Mouse (Mus musculus) lung, postnatal 0 days (tissue): ENCODE data around the gene Nlrp4c. TPM values are rescaled to one million over a fixed set of nuclear protein-coding genes. Genes with fewer than 3 reads are reported as not detected.

Experiments used
- ATAC-seq: fragments of 200-750 bp; cut with Nextera tagmentation; 2 replicates; pipeline ENCODE4 v1.8.0; 2017; ENCODE audit warnings: moderate library complexity
- DNase-seq: peaks from one replicate; pipeline ENCODE4 v3.0.0-alpha.2; 2016; ENCODE audit warnings: low spot score
- H3K27ac ChIP-seq: fragments of 300-500 bp; sonication (generic); 2 replicates; pipeline ENCODE4 v1.5.1; 2014; ENCODE audit warnings: antibody characterized with exemption, mild to moderate bottlenecking, low read length, mixed read lengths
- H3K27me3 ChIP-seq: fragments of 300-500 bp; sonication (generic); replicated peaks from 2 replicates; pipeline ENCODE4 v1.6.1; 2014; ENCODE audit warnings: low read length, mixed read lengths; ENCODE audit not compliant: insufficient read depth
- H3K36me3 ChIP-seq: fragments of 300-500 bp; sonication (generic); 2 replicates; pipeline ENCODE4 v1.6.1; 2014; ENCODE audit warnings: low read length, mixed read lengths; ENCODE audit not compliant: insufficient read depth
- H3K4me1 ChIP-seq: fragments of 300-500 bp; sonication (generic); 2 replicates; pipeline ENCODE4 v1.6.1; 2014; ENCODE audit warnings: antibody characterized with exemption, low read depth, low read length, mixed read lengths; ENCODE audit not compliant: insufficient read depth
- H3K4me2 ChIP-seq: fragments of 300-500 bp; sonication (generic); replicated peaks from 2 replicates; pipeline ENCODE4 v1.6.1; 2014; ENCODE audit warnings: low read depth, mild to moderate bottlenecking, low read length, moderate library complexity, mixed read lengths
- H3K4me3 ChIP-seq: fragments of 300-500 bp; sonication (generic); 2 replicates; pipeline ENCODE4 v1.5.1; 2014; ENCODE audit warnings: low read depth, low read length
- H3K9ac ChIP-seq: fragments of 300-500 bp; sonication (generic); replicated peaks from 2 replicates; pipeline ENCODE4 v1.6.1; 2014; ENCODE audit warnings: low read depth, mild to moderate bottlenecking
- H3K9me3 ChIP-seq: fragments of 300-500 bp; sonication (generic); 2 replicates; pipeline ENCODE4 v1.6.1; 2016; ENCODE audit warnings: low read length, mixed read lengths
- CTCF ChIP-seq: IDR thresholded peaks from 2 replicates; pipeline ENCODE4 v1.5.1; 2016; ENCODE audit warnings: antibody characterized with exemption, mild to moderate bottlenecking
- EP300 ChIP-seq: IDR thresholded peaks from 2 replicates; pipeline ENCODE4 v1.6.1; 2016; ENCODE audit warnings: antibody characterized with exemption, mild to moderate bottlenecking, control low read depth
- WGBS: fragments of 180-500 bp; shearing (Covaris S2); extraction: QIAGEN DNeasy Blood & Tissue Kit; methylation state at CpG from one replicate; pipeline ENCODE4 v1.1.7; 2014; 5-methylcytosine and 5-hydroxymethylcytosine counted together
- polyA plus RNA-seq: library from polyadenylated mRNA; unstranded; fragments of >200 nt; fragmentation: Nextera tagmentation; extraction: Ambion mirVana; gene quantifications from 2 replicates; pipeline ENCODE4 v1.2.1, GENCODE M21; 2015

The Nlrp4c gene
- polyA plus RNA-seq, 1 experiment from 2014 or later, result not detected

DNA sequence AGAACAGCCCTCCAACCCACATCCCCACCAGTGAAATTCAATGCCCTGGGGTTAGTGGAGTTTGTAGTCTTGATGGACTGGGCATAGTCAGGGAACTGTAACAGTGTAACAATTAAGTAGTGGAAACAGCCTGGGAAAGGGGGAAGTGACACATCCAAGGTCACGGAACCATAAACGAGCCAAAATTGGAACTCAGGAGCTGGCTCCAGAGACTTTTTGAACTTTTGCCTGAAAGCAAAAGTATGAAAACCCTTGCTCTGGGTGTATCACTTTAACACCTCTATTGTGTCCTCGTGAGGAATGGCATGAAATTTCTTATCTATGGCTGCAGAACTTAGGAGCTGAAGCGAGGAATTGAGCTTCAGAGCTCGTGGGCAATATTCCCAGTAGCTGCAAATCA lies 109.2 kb downstream of the Nlrp4c start:
- DNase-seq (no peak), ATAC-seq (no peak)
- Histone ChIP-seq H3K36me3 (no peaks in the 10 kb centered on the region), H3K9me3 (no peaks in the 10 kb centered on the region), H3K4me1 (peaks cover 22% of the 10 kb centered on the region), H3K4me3 (no peak overlapping the region), H3K4me2 (peak overlapping the region; percentile 83), H3K27ac (peak overlapping the region; percentile 94; the same call in 1 of the 2 replicates), H3K9ac (no peak overlapping the region), H3K27me3 (no peaks in the 10 kb centered on the region)
- 50% methylated on average over 5 of the region's 5 CpGs for WGBS
- TF ChIP-seq CTCF (no peak), EP300 (no peak)

Other genes with a start within 250 kb of the Nlrp4c start
- not detected in 2 replicates for gene Vmn1r63, start 239.7 kb upstream of the Nlrp4c start, polyA plus RNA-seq
- not detected in 2 replicates for gene Vmn1r64, start 160.6 kb upstream of the Nlrp4c start, polyA plus RNA-seq
- gene Vmn1r65, start 34.2 kb upstream of the Nlrp4c start, polyA plus RNA-seq, result not detected in 2 replicates
- gene Zfp787, start 110.8 kb downstream of the Nlrp4c start, polyA plus RNA-seq, result 29.5 and 47.4 TPM in 2 replicates
- gene Zfp444, start 127.1 kb downstream of the Nlrp4c start, polyA plus RNA-seq, result 41.1 and 42.9 TPM in 2 replicates
- gene Galp, start 151.9 kb downstream of the Nlrp4c start, polyA plus RNA-seq, result not detected in 2 replicates
- not detected in 2 replicates for gene Zscan5b, start 177.1 kb downstream of the Nlrp4c start, polyA plus RNA-seq
- not detected in 2 replicates for gene Epp13, start 207.5 kb downstream of the Nlrp4c start, polyA plus RNA-seq
- gene Zfp667, start 241.4 kb downstream of the Nlrp4c start, polyA plus RNA-seq, result 4.7 and 5.5 TPM in 2 replicates